Mouse (Mus musculus): ENCODE data around the gene Sirpa.

DNA sequence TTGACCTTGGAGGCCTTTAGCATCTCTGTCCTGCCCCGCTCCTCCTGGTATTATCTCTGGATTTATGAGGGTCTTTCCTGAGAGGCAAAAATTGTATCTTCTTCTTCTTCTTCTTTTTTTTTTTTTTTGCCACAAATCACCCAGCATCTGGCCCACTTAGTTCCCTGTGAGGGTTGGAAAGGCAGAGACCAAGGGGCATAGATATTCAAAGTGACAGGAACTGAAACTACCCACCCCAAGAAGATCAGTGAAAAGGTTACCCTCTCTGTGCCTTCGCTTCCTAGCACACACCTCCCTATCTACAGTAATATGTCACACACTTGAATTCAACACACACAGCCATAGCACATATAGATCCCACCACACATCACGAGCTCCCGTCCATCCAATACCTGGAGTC lies 17.5 kb upstream of the Sirpa start:
- TF ChIP-seq EP300 (IDR thresholded peaks at IDR 0.05; ENCODE audit: low read depth in 1 of 2, low read length in 2 of 2), result no peak
- TF ChIP-seq NRF1 (IDR thresholded peaks at IDR 0.05; ENCODE audit: insufficient read depth, low read depth, low read length, poor library complexity, severe bottlenecking), result no peak
- TF ChIP-seq HCFC1 (IDR thresholded peaks at IDR 0.05; ENCODE audit: low read depth, low read length), result no peak
- no peak for TF ChIP-seq RCOR1 (IDR thresholded peaks at IDR 0.05; ENCODE audit: low read depth, low read length)
- no peak for TF ChIP-seq SIN3A (IDR thresholded peaks at IDR 0.05; ENCODE audit: low read length)
- no peak for TF ChIP-seq CTCF (IDR thresholded peaks at IDR 0.05 in 2 of 3, conservative IDR thresholded peaks at IDR 0.05 in 1 of 3; ENCODE audit: control insufficient read depth in 1 of 3, insufficient read depth in 1 of 3, low read depth in 2 of 3, low read length in 3 of 3, poor library complexity in 1 of 3, severe bottlenecking in 1 of 3)
- no peak for TF ChIP-seq ELF1 (IDR thresholded peaks at IDR 0.05; ENCODE audit: low read depth, low read length)
